Mouse (Mus musculus) thymus, adult 2 months (tissue): ENCODE results near the gene Zcchc14.

Experiments used
- CTCF ChIP-seq: fragments of 200-500 bp; IDR thresholded peaks from 2 replicates; pipeline ENCODE4 v1.5.1; 2012; ENCODE audit warnings: mild to moderate bottlenecking, control low read depth, low read length, moderate library complexity, borderline replicate concordance; ENCODE audit not compliant: control insufficient read depth, poor library complexity, insufficient read depth; ENCODE audit errors: extremely low read depth
- POLR2A ChIP-seq: fragments of 200-500 bp; IDR thresholded peaks from 2 replicates; pipeline ENCODE4 v1.6.1; 2012; ENCODE audit warnings: mild to moderate bottlenecking, low read length, control low read depth, moderate library complexity; ENCODE audit not compliant: control insufficient read depth, poor library complexity, insufficient read depth; ENCODE audit errors: extremely low read depth

DNA sequence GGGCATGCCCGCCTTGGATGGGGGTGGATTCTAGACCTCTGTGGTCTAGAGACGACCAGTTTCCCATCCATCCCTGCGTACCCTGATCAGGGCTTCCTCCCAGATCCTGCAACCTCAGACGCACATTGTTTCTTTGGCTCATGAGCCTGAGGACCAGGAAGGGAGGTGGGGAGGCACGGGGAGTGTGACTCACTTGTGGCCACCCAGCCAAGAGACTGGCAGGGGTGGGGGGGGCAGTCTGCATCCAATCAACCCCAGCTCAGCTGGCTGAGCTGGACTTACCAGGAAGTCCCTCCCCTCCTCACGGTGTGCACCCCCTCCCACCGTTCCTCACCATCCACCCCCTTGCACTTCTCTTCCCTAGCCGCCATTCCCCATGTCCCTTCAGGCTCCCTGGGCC is 16.5 kb upstream of the Zcchc14 start:
- TF ChIP-seq CTCF = no peak
- TF ChIP-seq POLR2A = no peak
